Mouse (Mus musculus): Measurements from ENCODE around the gene Ppcdc. TPM values are rescaled to one million over a fixed set of nuclear protein-coding genes. Genes with fewer than 3 reads are reported as not detected.
"Not testable (repeated sequence)": the region's sequence is repeated elsewhere in the genome, so short reads cannot be mapped to it uniquely, and the experiment has no call there.

Gene Ppcdc
- polyA plus RNA-seq, 1 experiment from 2014 or later: 22.4 TPM

DNA sequence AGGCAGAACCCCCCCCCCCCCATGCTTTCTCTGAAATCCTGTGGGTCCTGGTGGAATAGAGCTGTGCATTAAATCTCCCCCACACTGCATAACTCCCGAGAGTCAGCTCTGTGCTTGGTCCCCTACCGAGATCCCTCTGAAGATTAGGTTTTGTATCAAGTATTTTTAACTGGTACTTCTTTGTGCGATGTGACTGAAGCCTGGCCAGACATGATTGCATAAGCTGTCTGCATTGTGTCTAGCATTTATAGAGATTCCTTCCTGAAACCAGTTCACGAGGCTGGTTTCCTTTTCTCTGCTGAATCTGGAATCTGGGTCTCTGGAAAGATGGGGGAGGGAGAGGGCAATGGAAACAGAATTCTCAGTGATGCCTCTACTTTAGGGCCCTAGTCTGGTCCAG is 11.5 kb downstream of the Ppcdc start:
- Histone ChIP-seq H3K4me2 (no peak overlapping the region), H3K27ac (no peak overlapping the region), H3K4me1 (replicated peaks) (peaks cover 18% of the 10 kb centered on the region), H3K36me3 (no peaks in the 10 kb centered on the region), H3K27me3 (no peaks in the 10 kb centered on the region), H3K9ac (replicated peaks) (no peak overlapping the region), H3K9me3 (no peaks in the 10 kb centered on the region), H3K4me3 (replicated peaks) (no peak overlapping the region)
- WGBS: 61% methylated on average over 4 of the region's 4 CpGs
- ATAC-seq (ENCODE audit: insufficient number of reproducible peaks, insufficient read depth, low FRiP score, low TSS enrichment, low read depth): no peak

DNA sequence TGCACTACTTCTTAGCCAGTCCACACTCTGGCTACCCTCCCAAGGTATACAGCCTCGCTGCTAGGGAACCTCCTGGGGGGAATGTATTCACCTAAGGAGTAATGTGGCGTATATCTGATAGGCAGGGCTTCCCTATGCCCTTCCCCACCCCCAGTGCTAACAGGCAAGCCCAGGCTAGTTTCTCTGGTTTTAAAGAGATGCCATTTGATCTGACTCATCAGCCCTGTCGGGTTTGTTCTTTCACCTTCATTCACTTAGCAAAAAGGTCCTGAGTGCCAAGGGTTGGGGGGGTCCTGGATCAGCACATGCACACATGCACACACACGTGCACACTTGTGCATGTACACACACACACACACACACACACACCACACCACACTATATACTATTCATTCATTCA is 12.0 kb downstream of the Ppcdc start:
- H3K36me3 ChIP-seq: no peaks in the 10 kb centered on the region
- no peak overlapping the region for H3K27ac ChIP-seq
- H3K27me3 ChIP-seq: no peaks in the 10 kb centered on the region

DNA sequence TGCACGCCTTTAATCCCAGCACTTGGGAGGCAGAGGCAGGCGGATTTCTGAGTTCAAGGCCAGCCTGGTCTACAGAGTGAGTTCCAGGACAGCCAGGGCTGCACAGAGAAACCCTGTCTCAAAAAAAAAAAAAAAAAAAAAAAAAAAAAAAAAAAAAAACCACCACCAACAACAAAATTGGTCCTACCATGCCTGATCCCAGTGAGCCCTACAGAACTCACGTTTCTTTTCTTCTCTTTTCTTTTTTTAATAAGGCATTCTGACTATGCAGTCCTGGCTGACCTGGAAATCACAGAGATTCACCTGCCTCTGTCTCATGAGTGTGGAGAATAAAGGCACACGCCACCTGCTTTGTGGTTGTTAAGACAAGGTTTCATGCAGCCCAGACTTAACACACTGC is 12.8 kb downstream of the Ppcdc start:
- H3K9ac ChIP-seq (replicated peaks); H3K27me3 ChIP-seq; H3K36me3 ChIP-seq; H3K27ac ChIP-seq; H3K9me3 ChIP-seq; H3K4me3 ChIP-seq (replicated peaks); ATAC-seq (ENCODE audit: insufficient number of reproducible peaks, insufficient read depth, low FRiP score, low TSS enrichment, low read depth); H3K4me2 ChIP-seq; H3K4me1 ChIP-seq (replicated peaks): not testable (repeated sequence)
- 88% methylated on average over 4 of the region's 4 CpGs for WGBS

More for the DNA sequence above, 12.0 kb downstream of the Ppcdc start:
- Histone ChIP-seq H3K4me1 (replicated peaks) (peaks cover 13% of the 10 kb centered on the region), H3K9me3 (no peaks in the 10 kb centered on the region), H3K9ac (replicated peaks) (no peak overlapping the region), H3K4me2 (no peak overlapping the region), H3K4me3 (replicated peaks) (no peak overlapping the region)
- 63% methylated on average over 4 of the region's 4 CpGs for WGBS
- no peak for ATAC-seq (ENCODE audit: insufficient number of reproducible peaks, insufficient read depth, low FRiP score, low TSS enrichment, low read depth)

DNA sequence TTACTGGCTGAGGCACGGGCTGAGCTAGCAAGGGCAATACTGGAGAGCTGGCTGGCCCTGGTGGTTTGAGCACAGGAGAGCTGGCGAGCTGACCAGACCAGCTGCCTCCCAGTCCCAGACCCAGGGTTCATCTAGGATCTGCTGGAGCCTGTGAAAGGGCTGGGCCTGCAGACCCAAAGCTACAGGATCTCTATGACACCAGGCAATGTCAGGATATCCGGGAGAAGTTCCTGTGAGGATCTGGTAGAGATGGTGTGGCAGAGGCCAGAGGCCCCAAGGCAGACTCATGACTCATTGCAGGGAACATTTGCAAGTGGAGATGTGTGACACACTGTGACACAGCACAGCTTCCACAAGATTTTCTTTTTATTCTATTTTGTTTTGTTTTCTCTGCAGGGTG is 14.8 kb downstream of the Ppcdc start:
- H3K9ac ChIP-seq (replicated peaks): no peak overlapping the region
- H3K4me1 ChIP-seq (replicated peaks): peaks cover 24% of the 10 kb centered on the region
- no peak for ATAC-seq (ENCODE audit: insufficient number of reproducible peaks, insufficient read depth, low FRiP score, low TSS enrichment, low read depth)
- no peaks in the 10 kb centered on the region for H3K36me3 ChIP-seq
- WGBS: 83% methylated on average over 3 of the region's 3 CpGs
- no peak overlapping the region for H3K27ac ChIP-seq
- H3K4me2 ChIP-seq: no peak overlapping the region
- no peaks in the 10 kb centered on the region for H3K9me3 ChIP-seq
- no peak overlapping the region for H3K4me3 ChIP-seq (replicated peaks)
- no peaks in the 10 kb centered on the region for H3K27me3 ChIP-seq

DNA sequence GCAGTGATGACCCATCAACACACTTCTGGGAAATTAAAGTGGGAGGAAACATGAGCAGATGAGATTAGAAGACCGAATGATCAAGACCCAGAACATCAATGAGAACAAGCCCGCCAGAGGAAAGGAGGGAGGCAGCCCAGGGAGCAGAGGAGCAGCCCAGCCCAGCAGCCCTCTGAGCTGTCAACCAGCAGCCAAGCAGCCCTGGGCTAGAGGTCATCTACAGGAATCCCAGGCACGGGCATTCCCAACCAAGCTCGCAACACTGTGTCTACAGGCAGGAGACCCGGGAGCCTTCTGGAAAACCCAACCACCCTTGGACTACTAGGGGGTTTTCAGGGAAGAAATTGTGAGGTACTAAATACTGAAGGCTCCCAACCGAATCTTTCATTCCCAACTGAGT is 15.9 kb downstream of the Ppcdc start:
- Histone ChIP-seq H3K27ac (no peak overlapping the region), H3K4me1 (replicated peaks) (peaks cover 34% of the 10 kb centered on the region), H3K36me3 (no peaks in the 10 kb centered on the region), H3K9ac (replicated peaks) (no peak overlapping the region), H3K4me2 (no peak overlapping the region), H3K4me3 (replicated peaks) (no peak overlapping the region), H3K9me3 (no peaks in the 10 kb centered on the region), H3K27me3 (no peaks in the 10 kb centered on the region)
- 74% methylated on average over 6 of the region's 6 CpGs for WGBS
- ATAC-seq (ENCODE audit: insufficient number of reproducible peaks, insufficient read depth, low FRiP score, low TSS enrichment, low read depth): no peak

DNA sequence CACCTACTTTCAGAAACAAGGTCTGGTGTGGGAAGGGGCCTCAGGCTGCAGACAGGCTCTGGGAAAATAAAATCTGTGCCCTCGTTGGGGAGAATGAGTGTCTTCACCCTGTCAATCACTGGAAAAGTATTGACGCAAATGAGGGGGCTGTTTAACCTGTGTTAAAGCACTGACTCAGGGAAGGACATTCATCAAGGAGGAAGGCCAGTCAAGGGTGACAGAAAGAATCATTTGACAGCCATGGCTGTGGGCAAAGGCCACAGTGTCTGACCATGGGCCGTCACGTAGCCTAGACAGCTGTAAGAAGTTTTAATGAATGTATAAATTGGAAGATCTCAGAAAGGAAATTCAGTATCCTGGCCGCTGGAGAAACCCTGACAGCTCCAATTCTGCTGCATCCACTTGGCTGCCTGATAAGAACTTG is 18.2 kb downstream of the Ppcdc start:
- Histone ChIP-seq H3K4me2 (no peak overlapping the region), H3K36me3 (no peaks in the 10 kb centered on the region), H3K4me3 (replicated peaks) (no peak overlapping the region), H3K9me3 (no peaks in the 10 kb centered on the region), H3K9ac (replicated peaks) (no peak overlapping the region), H3K27me3 (no peaks in the 10 kb centered on the region), H3K27ac (peak overlapping the region; percentile 94), H3K4me1 (replicated peaks) (peaks cover 26% of the 10 kb centered on the region)
- 65% methylated on average over 5 of the region's 5 CpGs for WGBS
- no peak for ATAC-seq (ENCODE audit: insufficient number of reproducible peaks, insufficient read depth, low FRiP score, low TSS enrichment, low read depth)

DNA sequence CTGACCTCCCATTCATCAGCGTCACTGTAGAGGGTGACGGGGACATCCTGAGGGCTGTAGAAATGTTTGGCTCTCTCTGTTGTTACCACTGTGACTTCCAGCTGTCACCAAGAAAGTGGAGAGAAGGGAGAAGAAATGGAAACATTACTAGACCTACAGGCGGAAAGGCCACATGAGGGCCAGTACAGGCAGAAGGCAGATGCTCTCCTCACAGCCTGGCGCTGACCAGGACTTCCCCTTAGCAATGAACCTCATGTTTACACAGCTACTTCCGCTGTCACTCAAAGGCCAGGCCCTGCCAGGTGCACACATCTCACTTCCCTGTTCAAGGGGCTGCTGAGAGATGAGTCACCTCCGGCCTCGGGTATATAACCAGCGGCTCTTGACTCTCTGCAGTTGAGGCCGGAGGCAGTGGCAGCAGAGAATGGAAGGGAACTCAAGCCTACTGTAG is 18.8 kb downstream of the Ppcdc start:
- H3K4me3 ChIP-seq (replicated peaks): no peak overlapping the region
- H3K4me2 ChIP-seq: peak overlapping the region; percentile 34; the same call in 1 of the 2 replicates
- H3K9ac ChIP-seq (replicated peaks): no peak overlapping the region
- no peaks in the 10 kb centered on the region for H3K9me3 ChIP-seq
- 68% methylated on average over 9 of the region's 9 CpGs for WGBS
- ATAC-seq (ENCODE audit: insufficient number of reproducible peaks, insufficient read depth, low FRiP score, low TSS enrichment, low read depth): no peak
- H3K4me1 ChIP-seq (replicated peaks): peaks cover 26% of the 10 kb centered on the region
- H3K27ac ChIP-seq: peak overlapping the region; percentile 94
- no peaks in the 10 kb centered on the region for H3K36me3 ChIP-seq
- H3K27me3 ChIP-seq: no peaks in the 10 kb centered on the region

DNA sequence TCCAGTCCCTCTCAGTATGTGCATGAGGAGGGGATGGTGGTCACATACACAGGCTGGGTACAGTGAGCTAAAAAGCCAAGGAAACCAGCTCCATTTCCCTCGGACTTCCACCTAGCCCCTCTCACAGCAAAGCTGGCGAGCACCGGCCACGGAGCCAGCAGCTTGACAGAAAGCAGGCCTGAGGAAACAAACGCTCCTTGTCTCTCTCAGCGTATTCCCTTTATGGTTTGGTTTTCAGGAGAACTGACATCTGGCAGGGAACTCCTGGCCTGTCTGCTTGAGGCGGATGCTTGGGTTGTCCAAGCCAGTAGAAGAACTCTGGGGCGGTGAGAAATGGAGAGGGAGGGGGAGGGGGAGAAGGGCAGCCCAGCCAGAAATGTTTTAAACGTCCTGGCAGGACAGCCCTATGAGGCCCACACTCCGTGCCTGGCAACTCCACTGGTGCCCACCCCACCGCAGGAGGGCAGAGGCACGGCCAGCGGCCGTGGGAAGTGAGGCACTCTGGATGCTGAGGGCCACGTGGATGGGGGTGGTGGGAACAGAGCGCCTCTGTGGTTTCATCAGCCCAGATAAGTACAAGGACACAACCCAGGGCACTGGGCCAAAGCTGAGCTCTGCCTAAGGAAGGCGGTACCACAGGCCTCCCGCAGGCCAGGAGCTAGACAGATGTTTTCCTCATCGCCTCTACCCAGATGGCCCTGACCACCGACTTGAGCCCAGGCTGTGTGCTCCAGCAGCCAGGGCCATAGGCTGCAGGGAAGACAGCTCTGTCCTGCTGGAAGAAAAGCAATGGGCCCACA is 19.4 kb downstream of the Ppcdc start:
- Histone ChIP-seq H3K4me3 (replicated peaks) (no peak overlapping the region), H3K27me3 (no peaks in the 10 kb centered on the region), H3K27ac (peak overlapping the region; percentile 94), H3K9me3 (no peaks in the 10 kb centered on the region), H3K4me1 (replicated peaks) (peaks cover 26% of the 10 kb centered on the region), H3K9ac (replicated peaks) (0 out of 2 replicates have a peak overlapping the region, but pooled peaks have one; percentile 27), H3K36me3 (no peaks in the 10 kb centered on the region), H3K4me2 (peak overlapping the region; percentile 34)
- peak; percentile 69 for ATAC-seq (ENCODE audit: insufficient number of reproducible peaks, insufficient read depth, low FRiP score, low TSS enrichment, low read depth)
- WGBS: 20% methylated on average over 20 of the region's 20 CpGs

DNA sequence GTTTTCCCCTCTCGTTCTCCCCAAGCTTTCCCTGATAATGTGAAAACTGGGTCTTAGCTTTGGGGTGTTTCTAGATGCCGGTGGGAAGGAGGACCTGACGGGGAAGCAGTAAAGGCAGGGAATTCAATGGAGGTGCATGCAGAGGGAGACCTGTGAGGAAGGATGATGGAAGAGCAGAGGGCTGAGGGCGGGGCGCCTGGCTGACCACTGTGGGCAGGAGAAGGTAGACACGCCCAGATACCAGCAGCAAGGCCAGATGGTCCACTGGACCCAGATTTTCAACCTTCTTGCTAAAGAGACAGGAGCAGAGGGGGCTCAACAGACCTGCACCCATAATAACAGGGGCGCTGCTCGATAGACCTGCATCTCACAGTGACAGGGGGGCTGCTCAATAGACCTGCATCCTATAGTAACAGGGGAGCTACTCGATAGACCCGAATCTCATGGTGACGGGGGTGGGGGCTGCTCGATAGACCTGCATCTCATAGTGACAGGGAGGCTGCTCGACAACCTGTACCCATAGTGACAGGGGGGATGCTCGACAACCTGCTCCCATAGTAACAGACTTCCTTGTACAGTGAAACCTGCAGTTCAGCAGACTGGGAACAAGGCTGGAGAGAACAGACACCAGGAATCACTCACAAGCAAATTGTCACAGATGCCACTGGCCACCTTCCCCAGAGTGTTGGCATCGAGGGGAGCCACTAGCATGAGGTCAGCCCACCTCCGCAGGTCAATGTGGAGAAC is 20.2 kb downstream of the Ppcdc start:
- no peak overlapping the region for H3K9ac ChIP-seq (replicated peaks)
- 76% methylated on average over 16 of the region's 16 CpGs for WGBS
- ATAC-seq (ENCODE audit: insufficient number of reproducible peaks, insufficient read depth, low FRiP score, low TSS enrichment, low read depth): no peak
- H3K36me3 ChIP-seq: no peaks in the 10 kb centered on the region
- no peaks in the 10 kb centered on the region for H3K27me3 ChIP-seq
- peak overlapping the region; percentile 94 for H3K27ac ChIP-seq
- no peaks in the 10 kb centered on the region for H3K9me3 ChIP-seq
- H3K4me1 ChIP-seq (replicated peaks): peaks cover 26% of the 10 kb centered on the region
- no peak overlapping the region for H3K4me3 ChIP-seq (replicated peaks)
- peak overlapping the region; percentile 34 for H3K4me2 ChIP-seq

DNA sequence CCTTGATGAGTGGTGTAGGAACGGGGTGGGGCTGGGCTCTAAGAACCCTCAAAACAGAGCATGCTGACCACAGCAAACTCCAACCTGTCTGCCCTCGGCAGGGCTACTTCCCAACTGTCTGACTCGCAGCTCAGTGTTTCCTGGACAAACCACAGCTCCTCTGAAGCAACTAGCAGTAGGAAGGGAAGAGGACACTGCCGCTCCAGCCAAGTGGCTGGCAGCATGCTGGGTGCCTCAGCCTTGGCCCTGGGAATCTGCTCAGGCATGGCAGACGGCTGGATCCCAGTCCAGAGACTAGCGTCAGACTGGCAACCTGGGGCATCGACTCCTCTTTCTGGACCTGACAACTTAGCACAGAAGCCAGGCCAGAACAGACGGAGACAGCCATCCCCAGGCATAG is 22.6 kb downstream of the Ppcdc start:
- 82% methylated on average over 8 of the region's 8 CpGs for WGBS

DNA sequence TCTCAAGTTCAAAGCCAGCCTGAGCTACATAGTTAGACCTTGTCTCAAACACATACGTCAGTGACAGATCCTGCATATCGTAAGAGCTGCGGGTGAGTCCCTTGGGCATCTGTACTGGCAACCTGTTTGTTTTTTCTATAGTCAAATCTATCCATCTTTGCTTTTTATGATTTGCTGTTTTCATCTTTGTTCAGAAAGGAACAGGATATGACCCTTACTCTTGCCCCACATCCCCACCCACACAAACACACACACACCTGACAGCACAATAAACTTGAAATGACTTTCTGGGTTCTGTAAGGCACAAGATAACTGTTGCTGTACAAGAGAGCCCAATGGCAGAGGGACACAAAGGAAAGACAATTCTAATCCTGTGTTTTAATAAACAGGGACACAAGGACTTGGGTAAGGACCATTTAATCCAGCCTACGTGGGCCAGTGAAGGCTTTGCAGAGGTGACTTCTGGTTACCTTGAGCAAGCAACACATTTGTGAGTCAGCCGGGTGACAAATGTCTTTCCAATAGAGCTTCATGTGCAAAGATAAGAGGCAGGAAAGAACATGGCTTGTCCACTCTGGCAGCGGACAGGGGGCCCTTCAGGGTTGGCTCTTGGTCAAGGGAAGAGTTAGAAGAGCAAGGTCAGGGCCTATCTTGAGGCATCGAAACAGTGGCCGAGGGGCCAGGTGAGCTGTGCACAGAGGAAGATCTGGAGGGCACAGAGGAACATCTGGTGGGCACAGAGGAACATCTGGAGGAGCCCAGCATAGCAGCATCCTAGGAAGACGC is 32.6 kb downstream of the Ppcdc start:
- Histone ChIP-seq H3K9me3 (no peaks in the 10 kb centered on the region), H3K4me1 (replicated peaks) (no peaks in the 10 kb centered on the region), H3K4me2 (no peak overlapping the region), H3K4me3 (replicated peaks) (no peak overlapping the region), H3K27ac (no peak overlapping the region), H3K27me3 (no peaks in the 10 kb centered on the region), H3K36me3 (no peaks in the 10 kb centered on the region), H3K9ac (replicated peaks) (no peak overlapping the region)
- no peak for ATAC-seq (ENCODE audit: insufficient number of reproducible peaks, insufficient read depth, low FRiP score, low TSS enrichment, low read depth)
- 88% methylated on average over 9 of the region's 9 CpGs for WGBS

More for the DNA sequence above, 22.6 kb downstream of the Ppcdc start:
- H3K27ac ChIP-seq: no peak overlapping the region
- H3K9me3 ChIP-seq: no peaks in the 10 kb centered on the region
- no peak overlapping the region for H3K4me2 ChIP-seq
- no peaks in the 10 kb centered on the region for H3K27me3 ChIP-seq
- H3K4me3 ChIP-seq (replicated peaks): no peak overlapping the region
- H3K36me3 ChIP-seq: no peaks in the 10 kb centered on the region
- no peak for ATAC-seq (ENCODE audit: insufficient number of reproducible peaks, insufficient read depth, low FRiP score, low TSS enrichment, low read depth)
- H3K9ac ChIP-seq (replicated peaks): no peak overlapping the region
- peaks cover 26% of the 10 kb centered on the region for H3K4me1 ChIP-seq (replicated peaks)

Measured in limb, embryonic 12.5 days (tissue).